Mouse (Mus musculus) ES-Bruce4 (cell line): ENCODE measurements around the gene Hoxb9.

Experiments used
- CTCF ChIP-seq: IDR thresholded peaks from one replicate; pipeline ENCODE4 v1.8.1; 2011; ENCODE audit warnings: low read depth, low read length
- EP300 ChIP-seq: IDR thresholded peaks from 2 replicates; pipeline ENCODE4 v1.6.1; 2011; ENCODE audit warnings: low read depth, low read length; ENCODE audit not compliant: insufficient read depth
- POLR2A ChIP-seq: IDR thresholded peaks from one replicate; pipeline ENCODE4 v1.8.1; 2011; ENCODE audit warnings: low read length; ENCODE audit not compliant: insufficient read depth

DNA sequence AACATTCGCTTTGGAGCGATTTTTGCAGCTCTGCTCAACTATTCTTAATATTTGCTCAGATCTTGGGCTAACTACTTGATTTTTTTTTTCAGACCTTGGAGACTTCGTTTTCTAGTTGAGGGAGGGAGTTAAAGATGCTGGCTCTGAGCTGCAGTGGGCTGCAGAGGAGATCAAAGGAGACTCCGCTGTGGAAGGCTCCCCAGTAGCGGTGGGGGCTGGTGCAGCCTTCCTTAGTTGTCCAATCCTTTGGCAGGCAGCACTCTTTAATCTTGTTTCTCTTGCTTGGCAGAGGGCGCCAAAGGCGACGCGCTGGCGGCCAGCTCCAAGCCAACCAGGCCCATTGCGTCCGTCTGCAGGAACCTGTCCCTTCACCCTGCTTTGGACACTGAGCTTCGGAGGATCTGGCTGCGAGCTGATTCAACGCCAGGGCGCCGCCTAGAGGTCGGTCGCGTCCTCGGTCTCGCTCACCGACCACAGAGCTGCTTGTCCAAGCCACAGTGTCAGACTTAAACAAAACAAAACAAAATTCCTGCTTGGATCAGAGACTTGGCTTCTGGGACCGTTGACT, 9.8 kb upstream of the Hoxb9 start:
- TF ChIP-seq EP300 (no peak), POLR2A (no peak), CTCF (peak; percentile 98)
